Mouse (Mus musculus): Measurements from ENCODE around the gene Gm10142. TPM values are rescaled to one million over a fixed set of nuclear protein-coding genes. Genes with fewer than 3 reads are reported as not detected.
A peak's percentile ranks its signal among the peaks of the same experiment; 100 is the strongest.
"Not testable (repeated sequence)": the region's sequence is repeated elsewhere in the genome, so short reads cannot be mapped to it uniquely, and the experiment has no call there.

Gm10142 gene
- total RNA-seq, 2 experiments from 2014 or later = not detected

- peak in 1 of 2 experiments; percentile 12 for DNase-seq
Observed at GRCm38 (mm10) chr10:77741924-77742688, 26.5 kb downstream of the Gm10142 start, which contains the start of gene Gm18596. TSS of gene Gm18596 (minus strand) at chr10:77742638.

GRCm38 (mm10) chr10:77750686-77751085 is 35.1 kb downstream of the Gm10142 start:
- not testable (repeated sequence) for DNase-seq

GRCm38 (mm10) chr10:77751254-77751653 is 35.6 kb downstream of the Gm10142 start, which contains the start of gene Gm9736:
TSS of gene Gm9736 (minus strand) at chr10:77751354.
- DNase-seq = not testable (repeated sequence)

GRCm38 (mm10) chr10:77752312-77752711 is 36.7 kb downstream of the Gm10142 start:
- DNase-seq = not testable (repeated sequence)

GRCm38 (mm10) chr10:77753448-77753847 is 37.8 kb downstream of the Gm10142 start:
- no peak for DNase-seq

- DNase-seq = not testable (repeated sequence)
Observed at GRCm38 (mm10) chr10:77759582-77759981, 44.0 kb downstream of the Gm10142 start, which contains the start of gene Gm3233. TSS of gene Gm3233 (minus strand) at chr10:77759682.

Other genes with a start within 250 kb of the Gm10142 start
- 10 to 100 TPM; 35.1 to 37.4 TPM for gene Fam207a, start 200.0 kb upstream of the Gm10142 start, total RNA-seq (2021)
- gene Itgb2, start 185.6 kb upstream of the Gm10142 start, total RNA-seq (2021) = 1 to 10 TPM; 3.6 TPM
- gene Pttg1ip, start 134.1 kb upstream of the Gm10142 start, total RNA-seq (2021) = 10 to 100 TPM; 68.2 to 69.0 TPM
- 100 to 1,000 TPM; 127 TPM for gene Sumo3, start 109.7 kb upstream of the Gm10142 start, total RNA-seq (2021)
- gene Gm49325, start 109.6 kb upstream of the Gm10142 start, total RNA-seq (2021) = 10 to 100 TPM; 17.2 to 29.6 TPM
- 10 to 100 TPM; 83.8 to 95.4 TPM for gene Ube2g2, start 93.5 kb upstream of the Gm10142 start, total RNA-seq (2021)
- gene Tspear, start 29.2 kb upstream of the Gm10142 start, total RNA-seq (2021) = not detected
- not detected for gene Gm19402, start 25.1 kb upstream of the Gm10142 start, total RNA-seq (2021)
- not detected for gene Gm9508, start 18.6 kb upstream of the Gm10142 start, total RNA-seq (2021)
- not detected for gene Gm10272, start 9.2 kb upstream of the Gm10142 start, total RNA-seq (2021)
- not detected for gene Gm10024, start 4.3 kb upstream of the Gm10142 start, total RNA-seq (2021)
- not detected for gene Krtap12-1, start 4.8 kb downstream of the Gm10142 start, total RNA-seq (2021)
- not detected for gene Gm10100, start 10.7 kb downstream of the Gm10142 start, total RNA-seq (2021)
- not detected for gene Gm18596, start 26.8 kb downstream of the Gm10142 start, total RNA-seq (2021)
- not detected for gene Gm9736, start 35.5 kb downstream of the Gm10142 start, total RNA-seq (2021)
- not detected for gene Gm3233, start 43.9 kb downstream of the Gm10142 start, total RNA-seq (2021)
- not detected for gene Gm3238, start 55.5 kb downstream of the Gm10142 start, total RNA-seq (2021)
- gene Gm7138, start 61.1 kb downstream of the Gm10142 start, total RNA-seq (2021) = not detected
- gene Gm3250, start 66.7 kb downstream of the Gm10142 start, total RNA-seq (2021) = not detected
- gene Gm7137, start 72.4 kb downstream of the Gm10142 start, total RNA-seq (2021) = not detected
- gene Gm9639, start 79.3 kb downstream of the Gm10142 start, total RNA-seq (2021) = not detected
- not detected for gene Gm19668, start 83.3 kb downstream of the Gm10142 start, total RNA-seq (2021)
- gene Gm9507, start 96.0 kb downstream of the Gm10142 start, total RNA-seq (2021) = not detected
- not detected for gene Gm2696, start 98.9 kb downstream of the Gm10142 start, total RNA-seq (2021)
- not detected for gene Krtap10-4, start 111.3 kb downstream of the Gm10142 start, total RNA-seq (2021)
- not detected for gene Krtap10-10, start 120.1 kb downstream of the Gm10142 start, total RNA-seq (2021)
- not detected for gene Gm36176, start 131.0 kb downstream of the Gm10142 start, total RNA-seq (2021)
- gene Gm10318, start 137.1 kb downstream of the Gm10142 start, total RNA-seq (2021) = not detected
- gene Gm3285, start 146.2 kb downstream of the Gm10142 start, total RNA-seq (2021) = not detected
- gene Lrrc3, start 186.7 kb downstream of the Gm10142 start, total RNA-seq (2021) = 1 to 10 TPM; 3.8 to 4.7 TPM